8 mouse cellular contexts compared by ENCODE assay signal in genomic region chr10:44267426-44268142, GRCm38 (mm10). TPM values are rescaled to one million over a fixed set of nuclear protein-coding genes. Genes with fewer than 3 reads are reported as not detected.
DNase-seq lines count a peak whose midpoint lies in the region; ATAC-seq and TF ChIP-seq lines count a peak whose summit lies in the region.

No protein-coding gene starts in this region.

- ATAC-seq in cerebellum, adult (ENCODE audit: insufficient number of reproducible peaks, low FRiP score, low TSS enrichment) = peak; percentile 18; the same call in 1 of the 2 replicates
- ATAC-seq in hindbrain, embryonic 13.5 days (ENCODE audit: low FRiP score) = peak; percentile 39
- peak; percentile 31 for ATAC-seq in megakaryocyte-erythroid progenitor cell, adult 5-6 weeks (replicated peaks; ENCODE audit: low FRiP score, low TSS enrichment, poor library complexity, severe bottlenecking)

- H3K27ac ChIP-seq in thymus, adult 2 months (ENCODE audit: control insufficient read depth, insufficient read depth, low read length) = no peak overlapping the region
- 0 out of 2 replicates have a peak overlapping the region, but pooled peaks have one; percentile 90 for H3K27ac ChIP-seq in hindbrain, embryonic 13.5 days

- no peak for DNase-seq in cerebellum, postnatal 10 days
- peak; percentile 14 for DNase-seq in thymus, adult 2 months
- no peak for DNase-seq in thymus, postnatal 25 days
- no peak for DNase-seq in ovary, postnatal 10 days (ENCODE audit: low spot score)
- DNase-seq in left cerebral cortex, adult 18-20 months (ENCODE audit: low spot score in 2 of 2) = no peak

- H3K27me3 ChIP-seq in thymus, adult 2 months (ENCODE audit: control insufficient read depth, insufficient read depth, low read length) = no peaks in the 10 kb centered on the region
- no peaks in the 10 kb centered on the region for H3K27me3 ChIP-seq in hindbrain, embryonic 13.5 days

- no peaks in the 10 kb centered on the region for H3K9me3 ChIP-seq in hindbrain, embryonic 13.5 days

- H3K4me3 ChIP-seq in thymus, adult 2 months (ENCODE audit: control insufficient read depth, insufficient read depth, low read length) = peak overlapping the region; percentile 79
- H3K4me3 ChIP-seq in hindbrain, embryonic 13.5 days = peak overlapping the region; percentile 70

- peaks cover 5% of the 10 kb centered on the region for H3K4me1 ChIP-seq in thymus, adult 2 months (replicated peaks; ENCODE audit: control insufficient read depth, insufficient read depth, low read length)
- peaks cover 33% of the 10 kb centered on the region for H3K4me1 ChIP-seq in hindbrain, embryonic 13.5 days (replicated peaks)

- TF ChIP-seq POLR2A in thymus, adult 2 months (IDR thresholded peaks at IDR 0.05; ENCODE audit: control insufficient read depth, extremely low read depth, insufficient read depth, low read length, poor library complexity) = no peak

- no peaks in the 10 kb centered on the region for H3K36me3 ChIP-seq in thymus, adult 2 months (ENCODE audit: control insufficient read depth, insufficient read depth, low read length)
- H3K36me3 ChIP-seq in hindbrain, embryonic 13.5 days = no peaks in the 10 kb centered on the region

- H3K9ac ChIP-seq in hindbrain, embryonic 13.5 days = peak overlapping the region; percentile 82

- H3K4me2 ChIP-seq in hindbrain, embryonic 13.5 days = peak overlapping the region; percentile 79

- no peak for TF ChIP-seq CTCF in thymus, adult 2 months (IDR thresholded peaks at IDR 0.05; ENCODE audit: borderline replicate concordance, control insufficient read depth, extremely low read depth, insufficient read depth, low read length, poor library complexity)

- 4% methylated on average over 11 of the region's 11 CpGs for WGBS in thymus, adult 2 months
- 15% methylated on average over 11 of the region's 11 CpGs for WGBS in hindbrain, embryonic 13.5 days

RNA-seq across cellular contexts. Expression of gene Atg5, which starts 0.6 kb away (rescaled TPM):
- 9.8 and 11.6 TPM in 2 replicates for polyA plus RNA-seq in thymus, adult 2 months (2012; rRNA removed)
- 49.7 and 52.6 TPM in 2 replicates for polyA plus RNA-seq in hindbrain, embryonic 13.5 days (2015; fragmentation: Nextera tagmentation; extraction: Ambion mirVana)
- 23.8 and 25.9 TPM in 2 replicates for total RNA-seq in megakaryocyte-erythroid progenitor cell, adult 5-6 weeks (2014; fragmentation: Nextera tagmentation)
- 33.4 and 33.8 TPM in 2 replicates for total RNA-seq in megakaryocyte-erythroid progenitor cell, adult 5-6 weeks (2017)
- 10 to 100 TPM; 21.4 to 21.5 TPM for total RNA-seq in left cerebral cortex, adult 18-20 months (2021)
